Mouse (Mus musculus): ENCODE measurements around the gene Cfap73.
A peak's percentile ranks its signal among the peaks of the same experiment; 100 is the strongest.

The Cfap73 gene

GRCm38 (mm10) chr5:120647361-120647760 is 13.3 kb upstream of the Cfap73 start:
- DNase-seq, result no peak

- DNase-seq, result peak; percentile 78
Measured at GRCm38 (mm10) chr5:120645851-120646250, 11.8 kb upstream of the Cfap73 start.

DNA sequence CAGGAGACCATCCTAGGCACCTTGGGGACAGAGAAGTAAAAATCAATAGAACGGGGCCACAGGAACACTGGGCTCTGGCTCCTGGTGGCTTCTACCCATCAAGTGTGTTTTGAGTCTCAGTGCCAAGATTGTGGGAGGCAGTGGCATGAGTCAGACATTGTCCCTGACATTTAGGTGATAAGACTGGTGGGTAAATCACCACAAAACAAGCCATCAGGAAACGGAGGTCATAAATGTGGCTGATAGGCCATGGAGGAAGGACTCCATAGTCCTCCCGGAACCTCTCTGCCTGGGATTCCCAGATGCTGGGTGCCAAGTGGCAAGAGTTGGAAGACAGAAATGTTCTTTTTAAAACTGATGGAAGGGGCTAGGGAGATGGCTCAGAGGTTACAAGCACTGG is 10.2 kb upstream of the Cfap73 start:
- DNase-seq, result no peak

- DNase-seq, result peak; percentile 30
Measured at GRCm38 (mm10) chr5:120643365-120644085, 9.5 kb upstream of the Cfap73 start.

- DNase-seq, result no peak
Measured at GRCm38 (mm10) chr5:120640094-120640493, 6.1 kb upstream of the Cfap73 start.

DNA sequence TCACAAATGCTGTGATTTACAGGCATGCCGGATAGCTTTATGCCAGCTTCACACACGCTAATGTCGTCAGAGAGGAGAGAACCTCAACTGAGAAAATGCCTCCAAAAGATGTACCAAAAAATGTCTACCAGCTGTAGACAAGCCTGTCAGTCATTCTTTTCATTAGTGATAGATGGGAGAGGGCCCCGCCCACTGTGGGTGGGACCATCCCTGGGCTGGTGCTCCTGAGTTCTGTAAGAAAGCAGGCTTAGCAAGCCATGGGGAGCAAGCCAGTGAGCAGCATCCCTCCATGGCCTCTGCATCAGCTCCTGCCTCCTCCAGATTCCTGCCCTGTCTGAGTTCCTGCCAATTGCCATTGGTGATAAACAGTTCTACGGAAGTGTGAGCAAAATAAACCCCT is 1.6 kb upstream of the Cfap73 start:
- no peak for DNase-seq

GRCm38 (mm10) chr5:120634860-120635259 is 825 bp upstream of the Cfap73 start:
- DNase-seq, result no peak

- DNase-seq, result no peak
Measured at GRCm38 (mm10) chr5:120631892-120632291, 2.1 kb downstream of the Cfap73 start.

DNA sequence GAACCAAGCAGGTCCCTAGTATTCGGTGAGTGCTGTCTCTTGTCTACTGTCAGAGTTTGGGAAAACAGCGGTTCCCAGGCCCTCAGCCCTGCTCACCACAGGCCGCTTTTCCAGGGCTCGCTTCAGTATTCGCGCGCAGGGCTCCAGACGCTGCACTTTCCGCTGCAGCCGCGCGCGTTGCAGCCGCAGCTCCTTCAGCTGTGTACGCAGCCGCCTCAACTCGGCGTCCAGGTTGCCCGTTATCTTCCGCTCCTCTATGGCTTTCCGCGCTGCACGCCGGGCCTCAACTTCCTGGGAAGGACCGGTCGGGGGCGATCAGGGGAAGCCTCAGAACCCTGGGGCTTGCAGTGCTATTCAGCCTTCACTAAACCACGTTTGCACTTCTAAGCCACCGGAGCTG is 2.9 kb downstream of the Cfap73 start:
- no peak for DNase-seq

DNA sequence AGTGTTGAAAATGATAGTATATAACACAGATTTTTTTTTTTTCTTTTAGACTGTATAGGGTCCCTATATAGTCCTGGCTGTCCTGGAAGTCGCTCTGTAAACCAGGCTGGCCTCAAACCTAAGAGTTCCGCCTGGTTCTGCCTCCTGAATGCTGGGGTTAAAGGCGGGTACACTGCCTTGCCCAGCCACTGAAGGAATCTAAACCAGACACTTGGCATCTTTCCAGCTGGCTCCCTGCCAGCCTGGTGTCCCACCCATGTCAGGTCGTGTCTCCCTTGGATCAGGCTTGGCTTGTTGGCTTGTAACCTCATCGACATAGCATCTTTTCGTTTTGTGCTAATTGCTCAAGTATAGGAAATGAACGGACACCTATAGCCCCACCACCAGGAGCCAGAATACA is 5.4 kb downstream of the Cfap73 start:
- peak; percentile 36 for DNase-seq

- no peak for DNase-seq
Measured at GRCm38 (mm10) chr5:120627515-120628300, 6.3 kb downstream of the Cfap73 start.

- no peak for DNase-seq
Measured at GRCm38 (mm10) chr5:120626399-120626798, 7.6 kb downstream of the Cfap73 start.

DNA sequence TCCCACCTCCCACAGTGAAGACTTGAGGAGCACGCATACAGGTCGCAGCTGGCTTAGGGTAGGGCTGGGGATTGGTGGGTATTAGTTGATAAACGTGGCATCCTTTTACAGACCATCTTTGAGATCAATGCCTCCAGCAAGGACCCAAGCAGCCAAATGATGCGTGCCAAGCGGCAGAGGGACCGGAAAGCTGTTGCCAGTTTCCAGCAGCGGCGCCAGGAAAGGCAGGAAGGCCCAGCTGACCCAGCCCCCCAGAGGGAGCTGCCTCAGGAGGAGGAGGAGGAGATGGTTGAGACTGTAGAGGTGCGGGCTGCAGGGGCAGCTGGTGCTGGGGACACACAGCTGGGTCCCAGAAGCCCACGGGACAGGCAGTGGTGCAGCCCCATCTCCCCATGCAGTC is 9.6 kb downstream of the Cfap73 start:
- DNase-seq, result no peak

- peak; percentile 51 for DNase-seq
Measured at GRCm38 (mm10) chr5:120622198-120622851, 11.7 kb downstream of the Cfap73 start.

DNA sequence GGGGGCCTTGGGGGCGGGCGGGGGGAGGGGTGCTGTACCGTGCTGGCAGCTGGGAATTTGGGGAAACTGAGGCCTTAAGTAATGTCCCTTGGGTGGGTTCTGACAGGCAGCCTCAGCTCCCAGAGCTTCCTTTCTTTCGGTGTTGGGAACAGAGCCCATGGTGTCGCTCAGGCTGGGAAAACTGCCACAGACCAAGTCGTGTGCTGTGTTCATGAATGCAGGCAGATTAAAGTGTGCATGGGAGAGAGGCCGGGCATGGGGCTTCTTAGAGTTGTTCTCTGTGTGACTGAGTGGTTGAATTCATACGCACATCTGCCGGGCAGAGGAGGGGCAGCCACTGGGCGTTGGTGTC is 12.2 kb downstream of the Cfap73 start:
- no peak for DNase-seq

DNA sequence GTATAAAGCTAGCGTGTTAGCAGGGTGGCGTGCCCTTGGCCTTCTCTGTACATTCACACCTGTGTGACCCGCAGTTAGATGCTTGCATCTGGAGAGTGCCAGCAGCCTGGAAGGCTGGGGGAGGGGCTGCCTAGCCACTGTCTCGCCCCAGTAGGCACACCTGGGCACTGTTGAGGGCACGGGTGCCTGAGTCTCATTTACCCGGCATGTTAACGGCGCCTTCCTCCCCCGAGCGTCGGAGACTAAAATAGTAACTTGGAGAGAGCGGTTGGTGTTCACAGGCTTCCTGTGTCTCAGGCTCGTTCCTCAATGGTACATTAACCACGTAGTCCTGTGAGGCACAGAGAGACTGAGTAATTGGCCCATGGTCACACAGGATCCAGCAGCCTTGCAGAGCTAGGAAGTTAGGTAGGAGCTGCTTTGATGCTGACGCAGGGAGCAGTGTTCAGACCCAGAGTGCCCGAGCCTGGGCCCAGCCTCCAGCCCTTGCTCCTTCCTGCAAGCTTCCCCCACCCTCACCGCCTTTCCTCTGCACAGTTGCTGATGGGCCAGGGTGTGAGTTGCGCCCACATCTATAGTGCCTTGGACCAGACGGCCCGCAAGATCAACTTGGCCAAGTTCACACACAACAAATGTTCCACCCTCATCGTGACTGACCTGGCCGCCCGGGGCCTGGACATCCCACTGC is 12.8 kb downstream of the Cfap73 start:
- peak; percentile 70 for DNase-seq

DNA sequence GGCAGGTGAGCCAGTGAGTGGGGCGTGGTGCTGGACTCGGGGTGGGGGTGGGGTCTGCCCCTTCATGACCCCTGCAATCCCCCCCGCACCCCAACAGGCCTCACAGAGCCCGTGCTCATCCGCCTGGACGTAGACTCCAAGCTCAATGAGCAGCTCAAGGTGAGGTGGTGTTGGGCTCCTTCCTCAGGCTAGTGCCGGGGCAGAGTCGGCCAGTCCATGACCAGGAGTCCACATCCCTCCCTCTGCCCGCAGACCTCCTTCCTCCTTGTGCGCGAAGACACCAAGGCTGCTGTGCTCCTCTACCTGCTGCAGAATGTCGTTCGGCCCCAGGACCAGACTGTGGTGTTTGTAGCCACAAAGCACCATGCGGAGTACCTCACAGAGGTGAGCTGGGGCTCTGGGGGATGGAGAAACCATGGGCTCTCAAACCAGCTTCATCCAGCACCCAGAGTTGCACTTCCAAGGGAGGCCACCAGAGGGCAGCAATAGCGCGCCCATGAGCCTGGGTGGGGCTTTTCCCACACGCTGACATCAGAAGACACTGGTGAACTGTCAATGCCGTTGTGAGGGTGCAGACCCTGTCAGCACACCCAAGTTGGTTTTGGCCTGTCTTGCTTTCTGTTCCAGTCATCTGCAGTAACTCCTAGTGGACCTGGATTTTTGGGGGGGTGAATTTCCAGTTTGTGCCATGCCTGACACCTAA is 13.5 kb downstream of the Cfap73 start:
- DNase-seq, result peak; percentile 85

- peak; percentile 62 for DNase-seq
Measured at GRCm38 (mm10) chr5:120619201-120619600, 14.8 kb downstream of the Cfap73 start.

DNA sequence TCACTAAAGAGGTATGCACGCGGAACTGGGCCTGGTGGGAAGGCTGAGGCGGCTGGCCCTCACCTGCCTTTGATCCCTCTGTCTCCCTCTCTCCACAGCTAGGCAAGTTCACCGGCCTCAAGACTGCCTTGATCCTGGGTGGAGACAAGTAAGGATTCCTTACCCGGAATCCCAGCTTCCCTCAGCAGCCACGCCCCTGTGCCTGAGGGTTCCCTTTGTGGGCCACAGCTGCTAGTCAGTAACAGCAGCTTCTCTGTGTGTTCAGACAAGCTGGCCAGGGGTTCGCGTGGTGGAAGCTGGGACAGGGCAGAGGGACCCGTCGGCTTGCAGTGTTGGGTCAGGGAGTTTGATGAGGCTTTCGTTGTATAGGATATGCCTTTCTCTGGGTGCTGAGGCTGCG is 15.3 kb downstream of the Cfap73 start:
- DNase-seq, result no peak

DNA sequence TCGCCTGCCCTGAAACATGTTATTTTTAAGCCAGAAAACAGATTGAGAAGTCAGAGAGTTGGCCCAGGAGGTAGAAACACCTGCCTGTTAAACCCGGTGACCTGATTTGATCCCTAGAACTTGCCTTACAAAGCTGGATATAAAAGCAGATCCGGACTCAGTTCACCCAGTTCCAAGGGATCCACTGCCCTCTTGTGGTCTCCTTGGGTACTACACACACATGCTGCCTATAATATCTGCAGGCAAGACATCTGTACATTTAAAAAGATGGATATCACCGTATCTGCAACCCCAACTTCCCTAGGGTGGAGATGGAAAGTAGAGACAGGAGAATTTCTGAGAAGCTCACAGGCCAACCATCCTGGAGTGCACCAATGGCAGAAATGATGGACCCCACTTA is 18.1 kb downstream of the Cfap73 start:
- DNase-seq, result peak; percentile 53

GRCm38 (mm10) chr5:120612822-120613604 is 21.0 kb downstream of the Cfap73 start:
- peak; percentile 100 for DNase-seq

- DNase-seq, result peak; percentile 99
Measured at GRCm38 (mm10) chr5:120612442-120612821, 21.6 kb downstream of the Cfap73 start, which contains the start of the genes Rita1 and Ddx54. Rita1 (minus strand) TSS chr5:120612589. Ddx54 (plus strand) TSS chr5:120612739.
